Mouse (Mus musculus): ENCODE data around the gene Gm49393. TPM values are rescaled to one million over a fixed set of nuclear protein-coding genes. Genes with fewer than 3 reads are reported as not detected.
"Not testable (repeated sequence)": the region's sequence is repeated elsewhere in the genome, so short reads cannot be mapped to it uniquely, and the experiment has no call there.

Gm49393 gene
- polyA plus RNA-seq, 1 experiment from 2014 or later, result not detected

DNA sequence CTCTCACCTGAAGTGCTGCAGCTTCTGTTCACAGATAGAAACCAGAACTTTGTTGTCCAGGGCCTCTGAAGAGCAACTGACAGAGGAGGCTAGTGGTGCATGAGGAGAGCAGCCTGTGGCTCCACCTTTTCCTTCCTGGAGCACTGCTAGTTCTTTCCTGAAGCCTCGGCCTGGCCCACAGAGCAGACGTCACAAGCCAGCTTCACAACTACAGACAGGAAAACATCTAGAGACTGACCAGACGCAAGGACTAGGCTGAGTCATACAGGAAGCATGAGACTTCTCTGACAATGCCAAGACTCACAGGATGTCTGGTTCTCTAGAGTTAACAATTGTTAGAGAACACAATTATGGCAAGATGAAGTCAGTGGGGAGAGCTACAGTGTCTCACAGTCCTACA is 38.1 kb downstream of the Gm49393 start, which contains the start of gene Ctla2b:
Gene Ctla2b (minus strand): TSS at position 120 of the 400 bp plus-strand sequence.
- ATAC-seq (peak; percentile 89), DNase-seq (peak; percentile 40)
- Histone ChIP-seq H3K27me3 (ENCODE audit: insufficient read depth, low read length) (no peaks in the 10 kb centered on the region), H3K4me1 (ENCODE audit: insufficient read depth) (no peaks in the 10 kb centered on the region), H3K4me2 (ENCODE audit: low read depth, low read length) (no peak within 1 kb of the TSS), H3K9ac (replicated peaks) (no peak within 1 kb of the TSS), H3K27ac (ENCODE audit: low read depth) (no peak within 1 kb of the TSS), H3K4me3 (ENCODE audit: low read depth, low read length) (no peak within 1 kb of the TSS), H3K9me3 (ENCODE audit: low read length) (no peaks in the 10 kb centered on the region), H3K36me3 (replicated peaks; ENCODE audit: insufficient read depth, low read length) (no peaks in the 10 kb centered on the region)
- TF ChIP-seq CTCF (IDR thresholded peaks at IDR 0.05; ENCODE audit: low read depth) (no peak), EP300 (IDR thresholded peaks at IDR 0.05; ENCODE audit: low read depth) (peak; percentile 83)
- 29% methylated on average over 3 of the region's 3 CpGs for WGBS (ENCODE audit: insufficient replicate concordance)

DNA sequence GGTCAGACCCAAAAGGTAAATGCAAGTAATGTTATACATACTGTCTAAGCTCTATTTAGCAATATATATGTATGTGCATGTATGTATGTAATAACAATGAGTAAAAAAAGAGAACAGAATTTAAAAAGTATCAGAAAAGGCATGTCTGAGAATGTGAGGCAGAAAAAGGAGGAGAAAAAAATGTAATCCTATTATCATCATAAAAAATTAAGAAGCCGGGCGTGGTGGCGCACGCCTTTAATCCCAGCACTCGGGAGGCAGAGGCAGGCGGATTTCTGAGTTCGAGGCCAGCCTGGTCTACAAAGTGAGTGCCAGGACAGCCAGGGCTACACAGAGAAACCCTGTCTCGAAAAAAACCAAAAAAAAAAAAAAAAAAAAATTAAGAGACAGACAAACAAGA is 38.6 kb downstream of the Gm49393 start, which contains the start of gene Gm49392:
Gene Gm49392 (minus strand): TSS at position 101 of the 400 bp plus-strand sequence.
- not testable (repeated sequence) for H3K27me3 ChIP-seq (ENCODE audit: insufficient read depth, low read length); H3K4me3 ChIP-seq (ENCODE audit: low read depth, low read length); H3K27ac ChIP-seq (ENCODE audit: low read depth); H3K9ac ChIP-seq (replicated peaks); H3K36me3 ChIP-seq (replicated peaks; ENCODE audit: insufficient read depth, low read length); H3K9me3 ChIP-seq (ENCODE audit: low read length); H3K4me1 ChIP-seq (ENCODE audit: insufficient read depth); ATAC-seq; DNase-seq; H3K4me2 ChIP-seq (ENCODE audit: low read depth, low read length)
- 85% methylated on average over 7 of the region's 8 CpGs for WGBS (ENCODE audit: insufficient replicate concordance)

DNA sequence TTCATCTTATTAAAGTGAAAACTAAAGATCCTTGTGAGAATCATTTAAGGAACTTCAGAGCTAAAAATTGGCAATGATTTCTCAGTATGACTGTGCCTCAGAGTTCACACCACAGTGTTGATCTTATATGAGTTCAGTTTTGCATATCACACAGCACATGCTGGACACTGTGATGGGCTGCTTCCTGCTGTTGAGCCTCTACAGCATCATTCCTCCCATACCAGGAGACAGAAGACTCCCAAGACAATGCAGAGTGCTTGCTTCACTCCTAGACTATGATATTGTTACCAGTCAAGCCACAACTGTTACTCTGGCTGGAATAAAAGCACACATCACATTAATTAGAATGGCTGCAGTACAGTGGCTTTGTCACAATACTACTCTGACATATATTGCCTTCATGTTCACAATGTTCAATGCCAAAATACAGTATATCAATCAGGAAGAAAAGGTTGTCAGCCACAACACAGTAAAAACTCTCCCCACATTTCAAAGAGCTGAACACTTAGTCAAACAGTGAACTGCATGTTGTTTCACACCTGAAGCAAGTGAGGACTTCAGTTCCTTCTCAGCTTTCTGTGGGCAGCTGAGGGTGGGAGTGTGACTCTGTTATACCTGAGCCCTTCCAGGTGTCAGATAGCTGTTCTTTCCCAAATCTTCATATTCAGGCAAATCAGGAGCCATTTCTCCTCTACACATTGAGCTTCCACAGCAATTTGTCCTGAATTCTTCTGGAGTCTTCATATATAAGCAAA is 39.8 kb downstream of the Gm49393 start:
- no peaks in the 10 kb centered on the region for H3K4me1 ChIP-seq (ENCODE audit: insufficient read depth)
- no peak overlapping the region for H3K4me3 ChIP-seq (ENCODE audit: low read depth, low read length)
- no peak for ATAC-seq
- no peaks in the 10 kb centered on the region for H3K27me3 ChIP-seq (ENCODE audit: insufficient read depth, low read length)
- H3K9me3 ChIP-seq (ENCODE audit: low read length), result no peaks in the 10 kb centered on the region
- no peaks in the 10 kb centered on the region for H3K36me3 ChIP-seq (replicated peaks; ENCODE audit: insufficient read depth, low read length)
- no peak overlapping the region for H3K9ac ChIP-seq (replicated peaks)
- no peak overlapping the region for H3K27ac ChIP-seq (ENCODE audit: low read depth)
- DNase-seq, result no peak
- H3K4me2 ChIP-seq (ENCODE audit: low read depth, low read length), result no peak overlapping the region
- TF ChIP-seq CTCF (IDR thresholded peaks at IDR 0.05; ENCODE audit: low read depth) (no peak), EP300 (IDR thresholded peaks at IDR 0.05; ENCODE audit: low read depth) (no peak)

DNA sequence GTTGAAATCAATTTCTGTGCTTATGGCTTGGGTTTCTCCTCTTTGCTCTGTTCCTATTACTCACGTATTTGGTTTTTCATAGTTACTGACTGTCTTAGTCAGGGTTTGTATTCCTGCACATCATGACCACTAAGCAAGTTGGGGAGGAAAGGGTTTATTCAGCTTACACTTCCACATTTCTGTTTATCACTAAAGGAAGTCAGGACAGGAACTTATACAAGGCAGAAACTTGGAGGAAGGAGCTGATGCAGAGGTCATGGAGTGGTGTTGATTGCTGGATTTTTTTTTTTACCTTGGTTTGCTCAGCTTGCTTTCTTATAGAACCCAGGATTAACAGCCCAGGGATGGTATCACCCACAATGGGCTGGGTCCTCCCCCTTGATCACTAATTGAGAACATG is 43.1 kb downstream of the Gm49393 start:
- H3K4me2 ChIP-seq (ENCODE audit: low read depth, low read length), result no peak overlapping the region
- WGBS (ENCODE audit: insufficient replicate concordance), result 60% methylated on average over 1 of the region's 1 CpGs
- no peaks in the 10 kb centered on the region for H3K27me3 ChIP-seq (ENCODE audit: insufficient read depth, low read length)
- ATAC-seq (peak; percentile 53), DNase-seq (no peak)
- no peaks in the 10 kb centered on the region for H3K4me1 ChIP-seq (ENCODE audit: insufficient read depth)
- no peaks in the 10 kb centered on the region for H3K9me3 ChIP-seq (ENCODE audit: low read length)
- TF ChIP-seq CTCF (IDR thresholded peaks at IDR 0.05; ENCODE audit: low read depth), result no peak
- TF ChIP-seq EP300 (IDR thresholded peaks at IDR 0.05; ENCODE audit: low read depth), result 0 out of 2 replicates have a peak, but pooled peaks have one; percentile 49
- H3K9ac ChIP-seq (replicated peaks), result no peak overlapping the region
- no peaks in the 10 kb centered on the region for H3K36me3 ChIP-seq (replicated peaks; ENCODE audit: insufficient read depth, low read length)
- no peak overlapping the region for H3K27ac ChIP-seq (ENCODE audit: low read depth)
- H3K4me3 ChIP-seq (ENCODE audit: low read depth, low read length), result no peak overlapping the region

DNA sequence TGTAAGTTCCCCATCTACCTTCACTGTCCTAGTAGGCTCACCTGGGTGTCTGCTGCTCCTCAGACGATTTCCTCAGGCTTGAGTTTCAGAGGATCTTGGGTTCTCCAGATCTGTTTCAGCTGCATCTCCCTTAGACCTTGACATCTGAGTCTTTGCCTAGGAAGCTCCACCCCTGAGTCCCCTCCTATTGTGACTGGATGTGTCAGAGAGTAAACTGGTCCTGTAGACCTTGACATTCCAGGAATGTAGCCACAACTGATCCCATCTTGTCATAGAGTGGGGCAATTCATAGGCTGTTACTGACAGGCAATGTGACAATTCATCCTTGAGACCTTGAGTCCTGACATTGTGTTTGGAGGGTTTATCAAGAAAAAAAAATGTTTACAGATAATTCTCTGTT is 71.1 kb downstream of the Gm49393 start, which contains the start of gene 4930486L24Rik:
Gene 4930486L24Rik (minus strand): TSS at position 195 of the 400 bp plus-strand sequence.
- H3K4me1 ChIP-seq (ENCODE audit: insufficient read depth), result no peaks in the 10 kb centered on the region
- no peak within 1 kb of the TSS for H3K4me3 ChIP-seq (ENCODE audit: low read depth, low read length)
- H3K9me3 ChIP-seq (ENCODE audit: low read length), result no peaks in the 10 kb centered on the region
- no peak for TF ChIP-seq CTCF (IDR thresholded peaks at IDR 0.05; ENCODE audit: low read depth)
- TF ChIP-seq EP300 (IDR thresholded peaks at IDR 0.05; ENCODE audit: low read depth), result no peak
- WGBS (ENCODE audit: insufficient replicate concordance), result 41% methylated on average over 1 of the region's 1 CpGs
- H3K27me3 ChIP-seq (ENCODE audit: insufficient read depth, low read length), result no peaks in the 10 kb centered on the region
- no peak for DNase-seq
- no peak within 1 kb of the TSS for H3K4me2 ChIP-seq (ENCODE audit: low read depth, low read length)
- H3K9ac ChIP-seq (replicated peaks), result no peak within 1 kb of the TSS
- no peak for ATAC-seq
- no peaks in the 10 kb centered on the region for H3K36me3 ChIP-seq (replicated peaks; ENCODE audit: insufficient read depth, low read length)
- H3K27ac ChIP-seq (ENCODE audit: low read depth), result no peak within 1 kb of the TSS

- no peaks in the 10 kb centered on the region for H3K4me1 ChIP-seq (ENCODE audit: insufficient read depth)
- ATAC-seq (peak; percentile 35), DNase-seq (no peak)
- no peak overlapping the region for H3K4me3 ChIP-seq (ENCODE audit: low read depth, low read length)
- 64% methylated on average over 4 of the region's 4 CpGs for WGBS (ENCODE audit: insufficient replicate concordance)
- no peaks in the 10 kb centered on the region for H3K27me3 ChIP-seq (ENCODE audit: insufficient read depth, low read length)
- no peaks in the 10 kb centered on the region for H3K9me3 ChIP-seq (ENCODE audit: low read length)
- no peak overlapping the region for H3K4me2 ChIP-seq (ENCODE audit: low read depth, low read length)
- no peak overlapping the region for H3K9ac ChIP-seq (replicated peaks)
- H3K36me3 ChIP-seq (replicated peaks; ENCODE audit: insufficient read depth, low read length), result no peaks in the 10 kb centered on the region
- no peak overlapping the region for H3K27ac ChIP-seq (ENCODE audit: low read depth)
- TF ChIP-seq EP300 (IDR thresholded peaks at IDR 0.05; ENCODE audit: low read depth) (0 out of 2 replicates have a peak, but pooled peaks have one; percentile 18), CTCF (IDR thresholded peaks at IDR 0.05; ENCODE audit: low read depth) (no peak)
These were observed 86.9 kb downstream of the Gm49393 start for GRCm38 (mm10) chr13:60848241-60849120.
